Mouse (Mus musculus) heart, embryonic 11.5 days (tissue): ENCODE results near the gene Fn1. TPM values are rescaled to one million over a fixed set of nuclear protein-coding genes. Genes with fewer than 3 reads are reported as not detected.

ENCODE experiments used
- ATAC-seq: fragments of 200-750 bp; cut with Nextera tagmentation; replicated peaks from 2 replicates; pipeline ENCODE4 v1.8.0; 2017; ENCODE audit warnings: moderate library complexity; ENCODE audit not compliant: insufficient number of reproducible peaks, low FRiP score, low TSS enrichment
- H3K27ac ChIP-seq: fragments of 300-500 bp; sonication (generic); 2 replicates; pipeline ENCODE4 v1.5.1; 2014; ENCODE audit warnings: mild to moderate bottlenecking, low read depth, low read length
- H3K27me3 ChIP-seq: fragments of 300-500 bp; sonication (generic); 2 replicates; pipeline ENCODE4 v1.6.1; 2014; ENCODE audit warnings: mild to moderate bottlenecking, low read length, mixed read lengths; ENCODE audit not compliant: control insufficient read depth, insufficient read depth
- H3K36me3 ChIP-seq: fragments of 300-500 bp; sonication (generic); 2 replicates; pipeline ENCODE4 v1.6.1; 2014; ENCODE audit warnings: mild to moderate bottlenecking, low read length, moderate library complexity, mixed read lengths; ENCODE audit not compliant: control insufficient read depth, insufficient read depth
- H3K4me1 ChIP-seq: fragments of 300-500 bp; sonication (generic); 2 replicates; pipeline ENCODE4 v1.6.1; 2014; ENCODE audit warnings: low read length; ENCODE audit not compliant: control insufficient read depth, insufficient read depth
- H3K4me2 ChIP-seq: fragments of 300-500 bp; sonication (generic); 2 replicates; pipeline ENCODE4 v1.6.1; 2014; ENCODE audit warnings: mild to moderate bottlenecking, moderate library complexity
- H3K4me3 ChIP-seq: fragments of 300-500 bp; sonication (generic); 2 replicates; pipeline ENCODE4 v1.5.1; 2014; ENCODE audit warnings: low read depth, low read length
- H3K9ac ChIP-seq: fragments of 300-500 bp; sonication (generic); 2 replicates; pipeline ENCODE4 v1.6.1; 2014; ENCODE audit warnings: mild to moderate bottlenecking, low read depth, low read length, moderate library complexity
- H3K9me3 ChIP-seq: fragments of 300-500 bp; sonication (generic); replicated peaks from 2 replicates; pipeline ENCODE4 v1.6.1; 2016; ENCODE audit warnings: low read length; ENCODE audit not compliant: control insufficient read depth
- WGBS: fragments of 180-500 bp; shearing (Covaris S2); extraction: QIAGEN DNeasy Blood & Tissue Kit; methylation state at CpG from one replicate; pipeline ENCODE4 v1.1.7; 2014; ENCODE audit not compliant: insufficient replicate concordance; 5-methylcytosine and 5-hydroxymethylcytosine counted together
- polyA plus RNA-seq: library from polyadenylated mRNA; unstranded; fragments of >200 nt; fragmentation: Nextera tagmentation; extraction: Ambion mirVana; gene quantifications from 2 replicates; pipeline ENCODE4 v1.2.1, GENCODE M21; 2014

The Fn1 gene
- polyA plus RNA-seq, 1 experiment from 2014 or later, result 332 TPM

DNA sequence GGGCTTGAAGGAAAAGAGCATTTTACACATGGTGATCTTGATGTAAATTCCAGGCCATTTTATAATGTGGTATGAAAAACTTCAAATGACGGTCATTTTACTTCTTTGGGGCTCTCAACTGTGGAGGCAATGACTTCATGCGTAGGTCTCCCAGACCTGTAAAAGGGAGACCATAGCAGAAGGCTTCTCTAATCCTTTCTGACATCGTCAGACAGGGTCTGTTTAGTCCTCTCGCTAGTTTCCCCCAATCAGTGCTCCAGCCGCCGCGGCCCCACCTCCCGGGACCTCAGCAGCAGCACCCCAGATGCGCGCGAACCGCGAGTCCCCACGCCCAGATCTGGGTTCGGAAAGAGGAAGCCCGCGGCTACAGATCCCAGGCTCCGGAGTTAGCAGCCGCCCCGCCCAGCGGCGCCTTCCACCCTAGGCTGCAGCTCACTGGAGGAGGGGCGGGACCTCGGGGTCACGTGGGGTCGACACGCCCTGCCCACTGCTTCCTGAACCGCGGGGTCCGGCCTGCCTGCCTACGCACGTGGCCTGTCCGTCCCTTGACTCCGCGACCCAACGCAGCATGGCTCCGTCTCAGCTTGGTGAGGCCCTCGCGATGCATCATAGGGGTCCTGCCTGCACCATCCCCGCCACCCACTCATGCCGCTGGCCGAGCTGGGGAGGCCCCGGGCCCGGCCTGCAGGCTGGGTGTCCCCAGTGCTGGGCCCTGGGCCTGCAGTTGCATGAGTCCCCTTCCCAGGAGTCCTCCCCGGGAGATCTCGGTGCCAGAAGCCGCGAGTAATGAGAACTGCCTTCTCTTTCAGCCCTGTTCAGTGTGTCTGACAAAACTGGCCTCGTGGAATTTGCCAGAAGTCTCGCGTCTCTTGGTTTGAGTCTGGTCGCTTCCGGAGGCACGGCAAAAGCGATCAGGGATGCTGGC, 96.0 kb downstream of the Fn1 start, which contains the start of gene Atic:
TSS of gene Atic (plus strand) at position 463 of the 925 bp plus-strand sequence.
- Histone ChIP-seq H3K4me1 (peaks cover 8% of the 10 kb centered on the region; the same call in 1 of the 2 replicates), H3K36me3 (peaks cover 15% of the 10 kb centered on the region), H3K9ac (peak within 1 kb of the TSS; percentile 91), H3K27ac (peak within 1 kb of the TSS; percentile 73; the same call in 1 of the 2 replicates), H3K9me3 (no peaks in the 10 kb centered on the region), H3K4me2 (peak within 1 kb of the TSS; percentile 92), H3K4me3 (peak within 1 kb of the TSS; percentile 80), H3K27me3 (no peaks in the 10 kb centered on the region)
- whole genome bisulfite sequencing, result under 1% methylated on average over 55 of the region's 55 CpGs
- ATAC-seq, result peak; percentile 100

DNA sequence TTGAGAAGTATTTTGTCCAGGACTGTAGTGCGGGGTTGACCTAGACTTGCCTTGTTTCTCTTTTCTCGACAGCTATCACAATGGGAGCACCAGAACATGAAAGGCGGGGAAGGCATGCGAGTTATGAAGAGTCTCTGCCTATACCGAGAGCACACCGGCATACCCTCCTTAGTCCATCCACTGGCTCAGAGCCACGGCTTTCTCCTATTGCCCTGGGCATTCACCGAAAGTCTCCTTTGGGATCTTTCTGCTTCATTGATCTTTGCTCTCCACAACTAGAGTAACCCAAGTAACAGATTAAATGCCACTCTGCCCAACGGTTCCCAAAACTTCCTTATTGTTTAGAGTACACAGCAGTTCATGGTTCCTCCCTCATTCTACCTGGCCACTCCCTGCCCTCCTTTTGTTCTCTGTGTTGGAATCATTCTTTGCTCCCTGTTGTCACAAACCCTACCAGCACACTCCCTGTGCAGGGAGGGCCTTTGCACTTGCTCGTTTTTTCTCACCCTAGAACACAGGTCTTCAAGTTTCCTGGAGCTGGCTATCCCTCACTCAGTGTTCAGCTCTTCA, 102.3 kb downstream of the Fn1 start:
- no peaks in the 10 kb centered on the region for H3K9me3 ChIP-seq
- no peak overlapping the region for H3K27ac ChIP-seq
- H3K4me3 ChIP-seq, result no peak overlapping the region
- H3K9ac ChIP-seq, result no peak overlapping the region
- H3K36me3 ChIP-seq, result no peaks in the 10 kb centered on the region
- H3K4me1 ChIP-seq, result 0 out of 2 replicates have a peak, but pooled peaks cover 2% of the 10 kb centered on the region
- WGBS, result 76% methylated on average over 10 of the region's 10 CpGs
- H3K4me2 ChIP-seq, result no peak overlapping the region
- no peak for ATAC-seq
- no peaks in the 10 kb centered on the region for H3K27me3 ChIP-seq

DNA sequence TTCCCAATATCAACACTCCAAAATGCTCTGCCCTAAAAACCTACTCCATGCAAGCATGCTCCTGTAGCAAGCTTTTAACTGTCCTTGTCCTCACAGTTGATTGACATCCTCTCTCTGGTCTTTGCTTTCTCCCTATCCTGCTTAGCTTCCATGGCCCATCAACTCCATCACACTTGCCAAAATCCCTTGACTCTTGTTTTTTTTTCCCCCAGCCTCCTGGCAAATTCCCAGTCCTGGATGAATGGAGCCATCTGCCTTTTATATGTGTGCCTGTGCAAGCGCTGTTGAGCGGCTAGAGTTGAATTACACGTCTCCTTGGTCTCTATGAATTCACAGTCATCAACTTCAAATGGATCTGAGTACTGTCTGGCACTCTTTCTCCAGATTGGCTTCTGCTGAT, 112.6 kb downstream of the Fn1 start:
- Histone ChIP-seq H3K9ac (no peak overlapping the region), H3K36me3 (no peaks in the 10 kb centered on the region), H3K9me3 (no peaks in the 10 kb centered on the region; the same call in 1 of the 2 replicates), H3K4me2 (no peak overlapping the region), H3K4me3 (no peak overlapping the region), H3K27ac (no peak overlapping the region), H3K4me1 (no peaks in the 10 kb centered on the region), H3K27me3 (no peaks in the 10 kb centered on the region)
- ATAC-seq, result no peak
- 74% methylated on average over 3 of the region's 3 CpGs for WGBS

DNA sequence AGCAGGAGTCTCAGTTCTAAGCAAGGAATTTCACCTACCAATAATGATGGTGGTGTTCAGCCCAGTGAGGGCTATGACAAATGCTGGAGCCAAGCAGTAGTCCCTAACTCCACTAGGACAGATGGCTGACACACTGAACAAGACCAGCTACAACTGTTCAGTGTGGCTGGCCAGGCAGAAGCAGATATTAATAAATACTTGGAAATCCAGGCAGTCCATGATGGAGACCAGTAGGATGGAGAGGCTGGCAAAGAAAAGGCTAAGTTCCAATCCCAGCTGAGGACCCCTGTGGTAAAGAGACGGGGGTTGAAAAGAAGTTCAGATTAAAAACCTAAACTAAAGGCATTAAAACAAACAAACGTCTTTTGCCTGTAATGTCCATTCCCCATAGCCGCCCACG, 113.4 kb downstream of the Fn1 start:
- Histone ChIP-seq H3K4me2 (no peak overlapping the region), H3K9me3 (no peaks in the 10 kb centered on the region; the same call in 1 of the 2 replicates), H3K4me1 (no peaks in the 10 kb centered on the region), H3K27ac (no peak overlapping the region), H3K9ac (no peak overlapping the region), H3K27me3 (no peaks in the 10 kb centered on the region), H3K4me3 (no peak overlapping the region), H3K36me3 (no peaks in the 10 kb centered on the region)
- ATAC-seq, result no peak
- 80% methylated on average over 4 of the region's 4 CpGs for WGBS

Other genes starting within 250 kb of the Fn1 start
- gene Abca12, start 238.3 kb downstream of the Fn1 start, polyA plus RNA-seq, result 0.06 TPM in 1 of 2 replicates, not detected in the other
- 33.1 and 41.2 TPM in 2 replicates for gene Atic, start 96.0 kb downstream of the Fn1 start, polyA plus RNA-seq